Mouse (Mus musculus): ENCODE data around the gene Pfdn6. TPM values are rescaled to one million over a fixed set of nuclear protein-coding genes. Genes with fewer than 3 reads are reported as not detected.

Gene Pfdn6
- total RNA-seq, 1 experiment: 201 TPM

DNA sequence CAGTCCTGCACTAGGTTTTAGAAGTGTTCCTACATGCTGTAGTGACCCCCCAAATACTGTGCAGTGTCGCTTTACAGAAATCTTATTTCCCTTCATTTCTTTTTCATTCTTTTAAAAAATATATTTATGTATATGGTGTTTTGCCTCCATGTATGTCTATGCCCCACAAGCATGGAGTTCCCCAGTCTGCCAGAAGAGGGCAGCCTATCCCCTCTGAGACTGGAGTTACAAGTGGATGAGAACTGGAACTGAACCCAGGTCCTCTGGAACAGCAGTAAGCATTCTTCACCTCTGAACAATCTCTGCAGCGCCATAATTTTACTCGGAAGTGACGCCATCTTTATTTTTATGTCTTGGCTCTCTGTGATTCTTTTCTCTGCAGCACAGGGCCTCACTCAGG lies 29.3 kb upstream of the Pfdn6 start:
- no peak for DNase-seq (ENCODE audit: low read depth, low spot score)
- Histone ChIP-seq H3K4me3 (ENCODE audit: insufficient read depth in 1 of 2, low read depth in 1 of 2, low read length in 2 of 2, poor library complexity in 1 of 2, severe bottlenecking in 1 of 2) (no peak overlapping the region), H3K9ac (ENCODE audit: insufficient read depth, low read depth, low read length, poor library complexity, severe bottlenecking) (no peak overlapping the region), H3K36me3 (ENCODE audit: control insufficient read depth, insufficient read depth, low read length, poor library complexity, severe bottlenecking) (peaks cover 13% of the 10 kb centered on the region; the same call in 1 of the 2 replicates), H3K4me1 (ENCODE audit: control insufficient read depth in 2 of 2, insufficient read depth in 2 of 2, low read length in 2 of 2, poor library complexity in 1 of 2) (no peaks in the 10 kb centered on the region), H3K9me3 (ENCODE audit: control insufficient read depth, insufficient read depth, low read depth, low read length) (no peaks in the 10 kb centered on the region), H3K27ac (ENCODE audit: insufficient read depth, low read depth, low read length, poor library complexity, severe bottlenecking) (no peak overlapping the region)
- in situ Hi-C loops (cut with MboI; ENCODE audit: low sequenced_read_pairs in 2 of 2, unreplicated experiment in 2 of 2): no loop called here
- TF ChIP-seq CHD2 (IDR thresholded peaks at IDR 0.05; ENCODE audit: low read depth, low read length) (no peak), ZC3H11A (IDR thresholded peaks at IDR 0.05; ENCODE audit: borderline replicate concordance, low read depth, low read length) (no peak), HCFC1 (IDR thresholded peaks at IDR 0.05; ENCODE audit: borderline replicate concordance, insufficient read depth, low read length) (no peak)

DNA sequence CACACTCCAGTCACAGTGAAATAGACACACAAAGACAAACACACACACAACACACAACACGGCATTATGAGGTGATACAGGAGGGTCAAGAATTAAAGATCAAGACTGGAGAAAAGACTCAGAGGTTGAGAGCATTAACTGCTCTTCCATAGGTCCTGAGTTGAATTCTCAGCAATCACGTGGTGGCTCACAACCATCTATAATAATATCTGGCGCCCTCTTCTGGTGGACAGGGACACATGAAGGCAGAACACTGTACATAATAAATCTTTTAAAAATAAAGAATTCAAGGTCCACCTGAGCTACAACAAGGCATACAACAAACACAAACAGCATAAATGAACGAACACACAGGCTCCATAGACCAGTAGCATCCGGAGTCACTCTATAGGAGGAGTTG lies 28.8 kb upstream of the Pfdn6 start:
- H3K36me3 ChIP-seq (ENCODE audit: control insufficient read depth, insufficient read depth, low read length, poor library complexity, severe bottlenecking): peaks cover 13% of the 10 kb centered on the region; the same call in 1 of the 2 replicates
- no peak overlapping the region for H3K27ac ChIP-seq (ENCODE audit: insufficient read depth, low read depth, low read length, poor library complexity, severe bottlenecking)
- no peak overlapping the region for H3K4me3 ChIP-seq (ENCODE audit: insufficient read depth in 1 of 2, low read depth in 1 of 2, low read length in 2 of 2, poor library complexity in 1 of 2, severe bottlenecking in 1 of 2)
- DNase-seq (ENCODE audit: low read depth, low spot score): peak; percentile 81
- in situ Hi-C loops (cut with MboI; ENCODE audit: low sequenced_read_pairs in 2 of 2, unreplicated experiment in 2 of 2): no loop called here
- peak overlapping the region; percentile 33; the same call in 1 of the 2 replicates for H3K9ac ChIP-seq (ENCODE audit: insufficient read depth, low read depth, low read length, poor library complexity, severe bottlenecking)
- no peaks in the 10 kb centered on the region for H3K9me3 ChIP-seq (ENCODE audit: control insufficient read depth, insufficient read depth, low read depth, low read length)
- TF ChIP-seq ZC3H11A (IDR thresholded peaks at IDR 0.05; ENCODE audit: borderline replicate concordance, low read depth, low read length) (no peak), CHD2 (IDR thresholded peaks at IDR 0.05; ENCODE audit: low read depth, low read length) (no peak), HCFC1 (IDR thresholded peaks at IDR 0.05; ENCODE audit: borderline replicate concordance, insufficient read depth, low read length) (no peak), ZNF384 (IDR thresholded peaks at IDR 0.05; ENCODE audit: low read depth, low read length) (no peak), MAFK (IDR thresholded peaks at IDR 0.05; ENCODE audit: insufficient read depth, low read depth, low read length) (no peak)
- no peaks in the 10 kb centered on the region for H3K4me1 ChIP-seq (ENCODE audit: control insufficient read depth in 2 of 2, insufficient read depth in 2 of 2, low read length in 2 of 2, poor library complexity in 1 of 2)

- H3K9ac ChIP-seq (ENCODE audit: insufficient read depth, low read depth, low read length, poor library complexity, severe bottlenecking): peak overlapping the region; percentile 33; the same call in 1 of the 2 replicates
- peaks cover 13% of the 10 kb centered on the region; the same call in 1 of the 2 replicates for H3K36me3 ChIP-seq (ENCODE audit: control insufficient read depth, insufficient read depth, low read length, poor library complexity, severe bottlenecking)
- no peak overlapping the region for H3K4me3 ChIP-seq (ENCODE audit: insufficient read depth in 1 of 2, low read depth in 1 of 2, low read length in 2 of 2, poor library complexity in 1 of 2, severe bottlenecking in 1 of 2)
- H3K27ac ChIP-seq (ENCODE audit: insufficient read depth, low read depth, low read length, poor library complexity, severe bottlenecking): no peak overlapping the region
- DNase-seq (ENCODE audit: low read depth, low spot score): peak; percentile 81
- no peaks in the 10 kb centered on the region for H3K9me3 ChIP-seq (ENCODE audit: control insufficient read depth, insufficient read depth, low read depth, low read length)
- no peaks in the 10 kb centered on the region for H3K4me1 ChIP-seq (ENCODE audit: control insufficient read depth in 2 of 2, insufficient read depth in 2 of 2, low read length in 2 of 2, poor library complexity in 1 of 2)
- TF ChIP-seq HCFC1 (IDR thresholded peaks at IDR 0.05; ENCODE audit: borderline replicate concordance, insufficient read depth, low read length) (no peak), ZNF384 (IDR thresholded peaks at IDR 0.05; ENCODE audit: low read depth, low read length) (no peak), CHD2 (IDR thresholded peaks at IDR 0.05; ENCODE audit: low read depth, low read length) (no peak), ZC3H11A (IDR thresholded peaks at IDR 0.05; ENCODE audit: borderline replicate concordance, low read depth, low read length) (peak; percentile 8; the same call in 1 of the 2 replicates), MAFK (IDR thresholded peaks at IDR 0.05; ENCODE audit: insufficient read depth, low read depth, low read length) (no peak)
- in situ Hi-C loops (cut with MboI; ENCODE audit: low sequenced_read_pairs in 2 of 2, unreplicated experiment in 2 of 2): no loop called here
These were observed 28.3 kb upstream of the Pfdn6 start for GRCm38 (mm10) chr17:33968489-33968888.

GRCm38 (mm10) chr17:33965846-33966550 lies 25.9 kb upstream of the Pfdn6 start:
- no peak overlapping the region for H3K9ac ChIP-seq (ENCODE audit: insufficient read depth, low read depth, low read length, poor library complexity, severe bottlenecking)
- no peak for DNase-seq (ENCODE audit: low read depth, low spot score)
- H3K4me3 ChIP-seq (ENCODE audit: insufficient read depth in 1 of 2, low read depth in 1 of 2, low read length in 2 of 2, poor library complexity in 1 of 2, severe bottlenecking in 1 of 2): no peak overlapping the region
- H3K27ac ChIP-seq (ENCODE audit: insufficient read depth, low read depth, low read length, poor library complexity, severe bottlenecking): no peak overlapping the region
- in situ Hi-C loops (cut with MboI; ENCODE audit: low sequenced_read_pairs in 2 of 2, unreplicated experiment in 2 of 2): no loop called here
- no peak for TF ChIP-seq ZNF384 (IDR thresholded peaks at IDR 0.05; ENCODE audit: low read depth, low read length)
- no peak for TF ChIP-seq MAFK (IDR thresholded peaks at IDR 0.05; ENCODE audit: insufficient read depth, low read depth, low read length)
- TF ChIP-seq HCFC1 (IDR thresholded peaks at IDR 0.05; ENCODE audit: borderline replicate concordance, insufficient read depth, low read length): no peak
- no peak for TF ChIP-seq ZC3H11A (IDR thresholded peaks at IDR 0.05; ENCODE audit: borderline replicate concordance, low read depth, low read length)
- TF ChIP-seq CHD2 (IDR thresholded peaks at IDR 0.05; ENCODE audit: low read depth, low read length): no peak
- no peaks in the 10 kb centered on the region for H3K4me1 ChIP-seq (ENCODE audit: control insufficient read depth in 2 of 2, insufficient read depth in 2 of 2, low read length in 2 of 2, poor library complexity in 1 of 2)
- H3K9me3 ChIP-seq (ENCODE audit: control insufficient read depth, insufficient read depth, low read depth, low read length): no peaks in the 10 kb centered on the region
- peaks cover 31% of the 10 kb centered on the region; the same call in 1 of the 2 replicates for H3K36me3 ChIP-seq (ENCODE audit: control insufficient read depth, insufficient read depth, low read length, poor library complexity, severe bottlenecking)

Data from ES-E14 (cell line).